Mouse (Mus musculus): ENCODE data around the gene Ptchd1. TPM values are rescaled to one million over a fixed set of nuclear protein-coding genes. Genes with fewer than 3 reads are reported as not detected.

Gene Ptchd1
- 0.67 and 0.69 TPM in 2 replicates for total RNA-seq (2012; rRNA removed)

- Histone ChIP-seq H3K9ac (ENCODE audit: insufficient read depth, low read depth, low read length, poor library complexity, severe bottlenecking) (peak within 1 kb of the TSS; percentile 61), H3K27ac (ENCODE audit: insufficient read depth, low read depth, low read length, poor library complexity, severe bottlenecking) (no peak within 1 kb of the TSS), H3K36me3 (ENCODE audit: control insufficient read depth, insufficient read depth, low read length, poor library complexity, severe bottlenecking) (no peaks in the 10 kb centered on the region), H3K9me3 (ENCODE audit: control insufficient read depth, insufficient read depth, low read depth, low read length) (no peaks in the 10 kb centered on the region), H3K4me1 (ENCODE audit: control insufficient read depth in 2 of 2, insufficient read depth in 2 of 2, low read length in 2 of 2, poor library complexity in 1 of 2) (no peaks in the 10 kb centered on the region), H3K4me3 (ENCODE audit: insufficient read depth in 1 of 2, low read depth in 1 of 2, low read length in 2 of 2, poor library complexity in 1 of 2, severe bottlenecking in 1 of 2) (peak within 1 kb of the TSS; percentile 69)
- no peak for DNase-seq (ENCODE audit: low read depth, low spot score)
- TF ChIP-seq MAFK (IDR thresholded peaks at IDR 0.05; ENCODE audit: insufficient read depth, low read depth, low read length) = no peak
- no peak for TF ChIP-seq HCFC1 (IDR thresholded peaks at IDR 0.05; ENCODE audit: borderline replicate concordance, insufficient read depth, low read length)
- no peak for TF ChIP-seq ZC3H11A (IDR thresholded peaks at IDR 0.05; ENCODE audit: borderline replicate concordance, low read depth, low read length)
- no peak for TF ChIP-seq ZNF384 (IDR thresholded peaks at IDR 0.05; ENCODE audit: low read depth, low read length)
- no peak for TF ChIP-seq CHD2 (IDR thresholded peaks at IDR 0.05; ENCODE audit: low read depth, low read length)
- in situ Hi-C loops (cut with MboI; ENCODE audit: low sequenced_read_pairs in 2 of 2, unreplicated experiment in 2 of 2) = no loop called here
These were observed at the start of gene Ptchd1 for GRCm38 (mm10) chrX:155623701-155624281. TSS of gene Ptchd1 (minus strand) at chrX:155623814.

- Histone ChIP-seq H3K9me3 (ENCODE audit: control insufficient read depth, insufficient read depth, low read depth, low read length) (no peaks in the 10 kb centered on the region), H3K4me1 (ENCODE audit: control insufficient read depth in 2 of 2, insufficient read depth in 2 of 2, low read length in 2 of 2, poor library complexity in 1 of 2) (no peaks in the 10 kb centered on the region), H3K27ac (ENCODE audit: insufficient read depth, low read depth, low read length, poor library complexity, severe bottlenecking) (no peak overlapping the region), H3K36me3 (ENCODE audit: control insufficient read depth, insufficient read depth, low read length, poor library complexity, severe bottlenecking) (no peaks in the 10 kb centered on the region), H3K9ac (ENCODE audit: insufficient read depth, low read depth, low read length, poor library complexity, severe bottlenecking) (no peak overlapping the region), H3K4me3 (ENCODE audit: insufficient read depth in 1 of 2, low read depth in 1 of 2, low read length in 2 of 2, poor library complexity in 1 of 2, severe bottlenecking in 1 of 2) (no peak overlapping the region)
- in situ Hi-C loops (cut with MboI; ENCODE audit: low sequenced_read_pairs in 2 of 2, unreplicated experiment in 2 of 2) = no loop called here
- DNase-seq (ENCODE audit: low read depth, low spot score) = no peak
- TF ChIP-seq ZNF384 (IDR thresholded peaks at IDR 0.05; ENCODE audit: low read depth, low read length) (no peak), ZC3H11A (IDR thresholded peaks at IDR 0.05; ENCODE audit: borderline replicate concordance, low read depth, low read length) (no peak), MAFK (IDR thresholded peaks at IDR 0.05; ENCODE audit: insufficient read depth, low read depth, low read length) (no peak), HCFC1 (IDR thresholded peaks at IDR 0.05; ENCODE audit: borderline replicate concordance, insufficient read depth, low read length) (no peak), CHD2 (IDR thresholded peaks at IDR 0.05; ENCODE audit: low read depth, low read length) (no peak)
These were observed 34.4 kb upstream of the Ptchd1 start for GRCm38 (mm10) chrX:155657971-155658370.

GRCm38 (mm10) chrX:155645975-155646374 is 22.4 kb upstream of the Ptchd1 start:
- in situ Hi-C loops (cut with MboI; ENCODE audit: low sequenced_read_pairs in 2 of 2, unreplicated experiment in 2 of 2) = no loop called here
- DNase-seq (ENCODE audit: low read depth, low spot score) = no peak
- no peaks in the 10 kb centered on the region for H3K4me1 ChIP-seq (ENCODE audit: control insufficient read depth in 2 of 2, insufficient read depth in 2 of 2, low read length in 2 of 2, poor library complexity in 1 of 2)
- no peak for TF ChIP-seq HCFC1 (IDR thresholded peaks at IDR 0.05; ENCODE audit: borderline replicate concordance, insufficient read depth, low read length)
- TF ChIP-seq ZNF384 (IDR thresholded peaks at IDR 0.05; ENCODE audit: low read depth, low read length) = no peak
- no peak for TF ChIP-seq CHD2 (IDR thresholded peaks at IDR 0.05; ENCODE audit: low read depth, low read length)
- TF ChIP-seq MAFK (IDR thresholded peaks at IDR 0.05; ENCODE audit: insufficient read depth, low read depth, low read length) = no peak
- TF ChIP-seq ZC3H11A (IDR thresholded peaks at IDR 0.05; ENCODE audit: borderline replicate concordance, low read depth, low read length) = no peak
- no peaks in the 10 kb centered on the region for H3K9me3 ChIP-seq (ENCODE audit: control insufficient read depth, insufficient read depth, low read depth, low read length)
- H3K9ac ChIP-seq (ENCODE audit: insufficient read depth, low read depth, low read length, poor library complexity, severe bottlenecking) = no peak overlapping the region
- H3K27ac ChIP-seq (ENCODE audit: insufficient read depth, low read depth, low read length, poor library complexity, severe bottlenecking) = no peak overlapping the region
- H3K36me3 ChIP-seq (ENCODE audit: control insufficient read depth, insufficient read depth, low read length, poor library complexity, severe bottlenecking) = no peaks in the 10 kb centered on the region
- H3K4me3 ChIP-seq (ENCODE audit: insufficient read depth in 1 of 2, low read depth in 1 of 2, low read length in 2 of 2, poor library complexity in 1 of 2, severe bottlenecking in 1 of 2) = no peak overlapping the region

- in situ Hi-C loops (cut with MboI; ENCODE audit: low sequenced_read_pairs in 2 of 2, unreplicated experiment in 2 of 2) = no loop called here
- H3K9ac ChIP-seq (ENCODE audit: insufficient read depth, low read depth, low read length, poor library complexity, severe bottlenecking) = no peak overlapping the region
- TF ChIP-seq ZC3H11A (IDR thresholded peaks at IDR 0.05; ENCODE audit: borderline replicate concordance, low read depth, low read length) (0 out of 2 replicates have a peak, but pooled peaks have one; percentile 25), ZNF384 (IDR thresholded peaks at IDR 0.05; ENCODE audit: low read depth, low read length) (no peak), MAFK (IDR thresholded peaks at IDR 0.05; ENCODE audit: insufficient read depth, low read depth, low read length) (no peak)
- no peaks in the 10 kb centered on the region for H3K36me3 ChIP-seq (ENCODE audit: control insufficient read depth, insufficient read depth, low read length, poor library complexity, severe bottlenecking)
- H3K27ac ChIP-seq (ENCODE audit: insufficient read depth, low read depth, low read length, poor library complexity, severe bottlenecking) = no peak overlapping the region
- no peaks in the 10 kb centered on the region for H3K4me1 ChIP-seq (ENCODE audit: control insufficient read depth in 2 of 2, insufficient read depth in 2 of 2, low read length in 2 of 2, poor library complexity in 1 of 2)
- H3K4me3 ChIP-seq (ENCODE audit: insufficient read depth in 1 of 2, low read depth in 1 of 2, low read length in 2 of 2, poor library complexity in 1 of 2, severe bottlenecking in 1 of 2) = no peak overlapping the region
- no peaks in the 10 kb centered on the region for H3K9me3 ChIP-seq (ENCODE audit: control insufficient read depth, insufficient read depth, low read depth, low read length)
- DNase-seq (ENCODE audit: low read depth, low spot score) = no peak
These were observed 20.4 kb upstream of the Ptchd1 start for GRCm38 (mm10) chrX:155643975-155644374.
